Mouse (Mus musculus): Measurements from ENCODE around the gene Txndc16.

The Txndc16 gene

DNA sequence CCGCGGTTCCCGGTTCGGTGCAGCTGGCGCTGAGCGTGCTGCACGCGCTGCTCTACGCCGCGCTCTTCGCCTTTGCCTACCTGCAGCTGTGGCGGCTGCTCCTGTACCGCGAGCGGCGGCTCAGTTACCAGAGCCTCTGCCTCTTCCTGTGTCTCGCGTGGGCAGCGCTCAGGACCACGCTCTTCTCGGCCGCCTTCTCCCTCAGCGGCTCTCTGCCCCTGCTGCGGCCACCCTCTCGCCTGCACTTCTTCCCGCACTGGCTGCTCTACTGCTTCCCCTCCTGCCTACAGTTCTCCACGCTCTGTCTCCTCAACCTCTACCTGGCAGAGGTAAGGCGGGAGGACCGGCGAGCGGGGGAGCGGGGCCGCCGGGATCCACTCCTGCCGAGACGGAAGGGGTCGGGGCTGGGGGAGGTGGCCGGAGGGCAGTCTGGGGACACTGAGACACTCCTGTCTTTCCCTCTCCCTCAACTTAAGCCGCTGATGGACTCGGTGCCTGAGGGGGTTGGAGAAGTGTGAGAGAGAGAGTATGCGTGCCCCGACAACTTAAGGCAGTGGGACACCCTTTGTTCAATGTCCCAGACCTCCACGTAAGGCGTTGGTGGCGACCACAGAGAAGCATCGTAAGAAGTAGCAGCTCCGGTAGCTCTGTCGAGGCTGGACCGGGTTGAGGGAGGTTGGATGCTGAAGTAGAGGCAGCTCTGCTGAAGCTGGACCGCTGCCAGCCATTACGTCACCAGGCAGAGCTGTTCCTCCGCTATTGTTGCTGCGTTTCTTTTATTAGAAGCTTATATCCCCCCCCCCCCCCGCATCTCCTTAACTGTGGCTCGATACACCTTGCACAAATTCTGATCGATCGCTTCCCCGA, at the start of gene Txndc16:
Gene Txndc16, minus strand, starts transcription at position 239 of the 867 bp plus-strand sequence.
- DNase-seq (ENCODE audit: low read depth): peak; percentile 51

DNA sequence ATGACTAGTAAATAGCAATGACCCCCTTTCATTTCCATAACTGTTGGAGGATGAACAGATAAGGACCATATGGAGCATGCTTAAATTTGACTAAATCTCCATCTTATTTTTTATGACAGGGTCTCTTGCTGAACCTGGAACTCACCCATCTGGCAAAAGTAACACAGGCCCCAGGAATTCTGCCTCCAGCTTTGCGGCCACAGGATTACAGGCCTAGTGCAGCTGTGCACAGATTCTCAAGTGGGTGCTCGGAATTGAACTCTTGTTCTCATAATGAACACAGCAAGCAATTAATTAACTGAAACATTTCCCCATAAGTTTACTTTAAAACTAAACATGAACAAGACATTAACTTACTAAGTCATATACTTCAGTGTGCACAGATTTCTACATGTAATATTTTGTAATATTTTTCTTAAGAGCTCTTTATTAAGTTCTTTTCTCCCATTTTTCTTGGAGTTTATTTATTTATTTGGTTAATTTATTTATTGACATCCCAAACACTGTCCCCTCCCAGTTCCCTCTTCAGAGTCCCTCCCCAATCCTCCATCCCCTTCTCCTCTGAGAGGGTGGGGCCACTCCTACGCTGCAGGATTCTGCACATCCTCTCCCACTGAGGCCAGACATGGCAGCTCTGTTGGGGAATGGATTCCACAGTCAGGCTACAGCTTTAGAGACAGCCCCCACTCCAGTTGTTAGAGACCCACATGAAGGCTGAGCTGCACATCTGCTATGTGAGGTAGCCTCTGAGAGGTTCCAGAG, 43.9 kb upstream of the Txndc16 start:
- no peak for DNase-seq (ENCODE audit: low read depth)

DNA sequence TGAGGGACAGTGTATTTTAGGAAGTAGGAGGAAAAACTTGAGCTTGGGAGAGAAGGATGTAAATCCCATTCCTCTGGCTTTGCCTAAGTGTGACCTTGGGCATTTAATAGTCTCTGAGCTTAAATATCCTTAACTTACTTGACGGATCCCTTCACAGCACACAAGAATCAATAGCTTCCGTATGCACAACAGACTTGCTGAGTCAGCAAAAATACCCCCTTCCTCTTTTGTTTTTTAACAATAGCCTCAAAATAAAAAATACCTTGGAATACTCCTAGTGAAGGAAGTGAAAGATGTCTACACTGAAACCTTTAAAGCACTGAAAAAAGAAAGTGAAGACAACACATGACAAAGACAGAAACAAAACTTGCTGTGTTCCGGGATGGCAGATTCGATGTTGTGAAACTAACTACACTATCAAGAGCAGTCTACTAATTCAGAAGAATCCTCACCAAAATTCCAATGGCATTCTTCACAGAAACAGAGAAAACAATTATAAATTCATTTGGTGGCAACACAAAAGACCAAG, 31.5 kb upstream of the Txndc16 start:
- no peak for DNase-seq (ENCODE audit: low read depth)

DNA sequence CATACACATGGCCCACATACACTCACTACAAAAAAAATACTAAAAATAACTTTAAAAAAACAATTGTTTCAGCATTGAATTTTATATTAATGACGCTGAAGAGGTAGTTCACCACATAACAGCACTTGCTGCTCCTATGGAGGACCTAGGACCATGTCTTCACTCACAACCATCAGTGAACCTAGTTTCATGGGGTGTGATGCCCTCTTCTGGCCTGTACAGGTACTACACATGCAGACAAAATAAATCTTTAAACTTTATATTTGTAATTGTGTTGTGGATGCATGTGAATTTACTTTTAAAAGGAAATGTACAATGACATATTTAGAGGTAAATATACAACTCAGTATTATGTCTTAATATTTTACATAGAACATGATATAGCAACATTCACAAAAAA, 21.5 kb upstream of the Txndc16 start:
- peak; percentile 59 for DNase-seq (ENCODE audit: low read depth)

DNA sequence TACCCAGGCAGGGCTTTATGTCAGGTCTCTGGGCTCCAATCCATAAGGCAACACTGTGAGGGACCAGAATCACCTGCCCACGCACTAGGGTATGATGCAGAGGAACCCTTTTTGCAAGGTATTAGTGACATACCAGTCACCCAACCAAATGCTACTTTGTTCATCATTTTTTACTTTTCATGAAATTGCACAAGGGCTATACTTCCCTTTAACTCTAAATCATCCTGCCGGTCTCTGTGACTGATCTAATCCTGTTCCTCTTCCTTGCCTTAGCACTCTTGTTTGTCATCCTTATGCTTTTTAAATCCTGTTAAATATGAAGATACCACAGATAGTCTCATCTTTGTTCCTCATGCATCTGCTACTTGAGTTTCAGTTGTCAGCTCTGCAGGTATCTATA, 18.9 kb upstream of the Txndc16 start:
- peak; percentile 13 for DNase-seq (ENCODE audit: low read depth)

DNA sequence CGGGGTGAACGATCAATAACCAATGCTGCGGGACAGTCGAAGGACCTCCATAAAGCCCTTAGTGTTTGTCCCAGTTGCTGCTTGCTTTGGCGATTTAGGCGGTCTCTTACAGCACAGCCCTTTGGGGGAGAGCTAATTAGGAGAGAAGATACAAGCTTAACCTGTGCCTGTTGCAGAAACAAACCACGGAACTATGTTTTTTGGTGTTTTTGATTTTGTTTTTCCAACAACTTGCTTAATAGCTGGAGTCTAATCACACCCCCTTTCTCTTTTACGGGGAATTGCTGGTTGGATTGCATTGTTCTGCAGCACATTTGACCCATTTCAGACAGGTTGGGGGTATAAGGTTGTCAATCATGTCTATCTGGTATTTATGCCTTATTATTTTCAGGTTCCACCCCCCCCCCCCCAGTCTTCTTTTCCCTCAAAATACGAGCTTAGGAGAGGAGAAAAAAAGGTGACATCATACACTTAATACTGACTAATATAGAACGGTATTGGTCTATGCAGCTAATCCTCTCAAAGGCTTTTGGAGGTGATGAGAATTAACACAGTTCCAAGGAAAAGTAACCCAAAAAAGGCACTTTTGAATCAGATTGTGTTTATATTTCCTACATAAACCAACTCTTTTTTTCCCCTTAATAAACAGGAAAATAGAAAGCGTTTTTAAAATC, 966 bp upstream of the Txndc16 start:
- no peak for DNase-seq (ENCODE audit: low read depth)

DNA sequence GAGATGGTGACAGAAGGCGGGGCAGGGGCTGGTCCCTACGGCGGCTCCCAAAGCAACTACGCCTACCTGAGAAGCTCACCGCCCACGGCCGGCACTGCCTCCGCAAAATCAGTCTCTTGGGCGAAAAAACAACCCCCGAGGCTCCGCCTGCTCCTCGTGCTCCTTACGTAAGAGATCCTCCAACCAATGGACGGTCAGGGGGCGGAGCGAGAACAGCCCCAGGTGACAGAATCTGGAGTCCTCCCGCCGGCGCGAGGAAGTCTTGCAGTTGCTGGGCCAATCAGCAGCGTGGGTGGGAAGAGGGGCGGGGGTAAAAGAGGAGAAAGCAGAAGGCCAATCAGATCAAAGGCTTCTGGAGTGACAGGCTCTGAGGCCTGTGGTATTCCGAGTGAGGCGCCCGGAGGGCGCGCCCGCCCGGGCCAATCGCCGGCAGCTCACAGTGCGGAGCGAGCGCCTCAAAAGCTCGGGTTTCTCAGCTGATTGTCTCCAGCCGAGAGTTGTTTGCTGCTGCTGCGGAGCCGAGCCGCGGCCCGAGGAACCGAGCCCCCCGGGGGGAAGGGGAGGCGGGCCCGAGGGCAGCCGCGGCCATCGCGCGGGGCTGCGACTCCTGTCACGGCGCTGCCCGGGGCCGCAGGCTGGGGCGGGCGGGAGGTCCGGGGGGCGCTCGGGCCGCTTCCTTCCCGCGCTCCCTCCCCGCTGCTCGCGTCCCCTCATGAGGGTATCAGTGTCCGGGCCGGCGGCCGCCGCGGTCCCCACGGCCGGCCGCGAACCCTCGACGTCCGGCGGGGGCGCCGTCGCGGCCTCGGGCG, 643 bp downstream of the Txndc16 start, which contains the start of gene Gpr137c:
Gene Gpr137c, plus strand, starts transcription at position 437 of the 809 bp plus-strand sequence.
- peak; percentile 99 for DNase-seq (ENCODE audit: low read depth)

DNA sequence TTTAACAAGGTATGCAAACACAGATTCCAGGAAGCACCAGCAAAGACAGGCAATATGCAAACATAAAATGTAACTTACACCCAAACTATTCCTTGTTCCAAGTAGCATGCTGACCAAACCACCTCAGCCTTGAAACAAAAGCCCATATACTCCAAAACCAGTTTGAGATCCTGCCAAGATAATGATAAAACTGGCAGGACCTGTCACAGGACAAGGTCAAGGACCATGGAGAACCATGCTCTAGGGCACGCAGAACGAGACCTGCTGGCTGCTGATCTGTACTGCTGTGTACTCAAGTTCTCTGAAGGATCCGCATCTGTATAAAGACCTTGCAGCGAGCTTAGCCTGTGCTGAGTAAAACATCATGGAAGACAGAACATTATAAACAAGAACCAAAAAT, 2.4 kb downstream of the Txndc16 start:
- no peak for DNase-seq (ENCODE audit: low read depth)

DNA sequence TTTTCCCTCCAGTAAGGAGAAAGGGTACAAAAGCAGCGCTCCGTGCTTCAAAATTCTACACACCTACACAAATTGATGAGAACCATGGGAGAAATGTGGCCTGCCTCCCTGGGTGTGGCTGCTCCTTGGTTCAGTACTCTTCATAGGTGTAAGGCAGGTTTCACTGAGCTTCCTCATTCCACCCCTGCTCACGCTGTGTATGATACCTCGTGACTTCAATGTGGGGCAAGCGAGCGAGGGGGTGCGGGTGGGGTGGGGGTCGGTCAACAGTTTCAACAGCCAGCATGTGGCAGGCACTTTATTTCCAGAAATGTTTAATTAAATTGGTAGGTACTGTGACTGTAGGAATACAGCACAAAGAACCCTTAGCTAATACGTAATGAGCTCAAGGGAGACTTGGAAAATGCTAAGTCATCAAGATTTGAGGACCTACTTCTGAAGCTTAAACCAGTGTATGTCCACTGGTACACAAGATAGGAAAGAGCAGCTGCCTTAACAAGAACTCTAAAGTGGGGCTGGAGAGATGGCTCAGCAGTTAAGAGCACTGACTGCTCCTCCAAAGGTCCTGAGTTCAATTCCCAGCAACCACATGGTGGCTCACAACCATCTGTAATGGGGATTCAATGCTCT, 3.3 kb downstream of the Txndc16 start:
- DNase-seq (ENCODE audit: low read depth): no peak

DNA sequence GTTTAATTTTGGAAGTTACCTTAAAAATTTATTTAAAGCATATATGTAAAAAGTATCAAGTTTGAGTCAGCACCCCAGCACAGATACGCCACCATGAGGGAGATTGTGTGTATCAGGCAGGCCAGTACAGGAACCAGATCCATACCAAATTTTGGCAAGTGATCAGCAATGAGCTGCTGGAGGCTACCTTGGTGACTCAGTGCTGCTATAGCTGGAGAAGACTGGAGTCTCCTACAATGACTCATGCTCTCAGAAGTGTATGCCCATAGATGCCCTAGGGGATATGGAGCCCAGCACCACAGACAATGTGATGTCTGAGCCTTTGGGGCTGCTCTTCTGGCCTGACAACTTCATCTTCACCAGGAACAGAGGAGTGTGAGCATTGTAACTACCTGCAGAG, 8.7 kb downstream of the Txndc16 start:
- peak; percentile 21 for DNase-seq (ENCODE audit: low read depth)

DNA sequence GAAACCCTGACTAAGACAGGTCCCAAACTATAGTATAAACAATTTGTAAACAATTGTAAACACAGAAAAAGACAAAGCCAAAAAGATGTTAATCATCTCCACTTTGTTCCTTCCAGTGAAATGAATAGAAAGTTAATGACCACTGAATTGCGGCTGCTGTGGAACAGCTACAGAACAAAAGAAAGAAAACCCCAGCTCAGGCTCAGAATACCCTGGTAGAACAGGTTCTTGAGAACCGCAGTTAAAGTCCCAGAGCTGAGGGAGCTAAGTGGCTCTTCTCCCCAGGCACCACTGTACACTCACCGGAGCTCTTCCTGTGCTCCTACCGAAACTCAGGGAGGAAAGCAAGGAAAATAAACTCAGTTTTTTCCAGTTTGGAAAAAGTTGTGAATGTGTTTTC, 9.4 kb downstream of the Txndc16 start:
- no peak for DNase-seq (ENCODE audit: low read depth)

DNA sequence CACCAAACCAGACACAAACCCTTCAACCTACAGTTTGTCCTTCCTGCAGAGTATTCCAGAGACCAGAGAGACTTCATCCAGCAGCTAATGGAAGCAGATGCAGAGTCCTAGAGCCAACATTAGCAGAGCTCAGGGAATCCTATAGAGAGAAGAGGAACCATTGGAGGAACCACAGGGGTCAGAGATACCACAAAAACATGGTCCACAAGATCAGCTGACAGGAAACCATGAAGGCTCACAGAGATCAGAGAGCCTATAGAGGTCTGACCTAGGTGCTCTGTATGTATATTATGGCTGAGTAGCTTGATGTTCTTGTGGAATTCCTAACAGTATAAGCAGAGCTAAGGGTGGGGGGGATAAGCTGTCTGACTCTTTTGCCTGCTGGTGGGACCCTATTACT, 19.5 kb downstream of the Txndc16 start:
- peak; percentile 40 for DNase-seq (ENCODE audit: low read depth)

DNA sequence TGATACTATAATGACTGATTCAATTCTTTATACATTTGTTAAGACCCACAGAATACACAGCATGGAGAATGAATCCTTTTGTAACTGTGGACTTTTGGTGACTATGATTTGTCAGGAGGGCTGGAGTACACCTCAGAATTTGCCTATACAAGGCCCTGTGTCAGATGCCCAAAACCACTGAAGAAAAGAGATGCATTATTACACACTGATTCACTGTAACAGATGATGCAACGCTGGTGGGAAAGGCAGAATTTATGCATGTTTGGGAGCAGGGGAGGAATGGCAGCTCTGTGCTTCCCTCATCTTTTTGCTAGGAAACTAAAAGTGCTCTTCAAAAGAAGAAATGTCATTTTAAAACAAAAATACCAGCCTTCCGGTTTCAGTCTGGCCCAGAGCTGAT, 29.1 kb downstream of the Txndc16 start:
- DNase-seq (ENCODE audit: low read depth): no peak

DNA sequence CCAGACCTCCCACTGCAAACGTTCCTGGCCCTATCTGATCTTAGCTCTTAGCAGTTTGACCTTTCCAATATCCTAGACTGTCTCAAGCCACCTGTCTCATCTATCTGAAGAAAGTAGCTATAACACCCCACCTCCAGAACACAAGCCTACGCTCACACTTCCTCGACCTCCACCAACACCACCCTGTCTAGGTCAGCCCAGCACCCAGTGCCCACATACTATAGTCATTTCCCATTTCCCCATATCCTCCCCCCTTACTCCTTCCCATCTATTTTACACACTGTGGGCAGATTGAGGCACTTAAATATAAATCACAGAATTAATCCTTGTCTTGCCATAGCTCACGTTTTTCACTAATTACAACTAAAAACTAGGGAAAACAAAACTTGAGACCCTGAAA, 38.5 kb downstream of the Txndc16 start:
- DNase-seq (ENCODE audit: low read depth): no peak

DNA sequence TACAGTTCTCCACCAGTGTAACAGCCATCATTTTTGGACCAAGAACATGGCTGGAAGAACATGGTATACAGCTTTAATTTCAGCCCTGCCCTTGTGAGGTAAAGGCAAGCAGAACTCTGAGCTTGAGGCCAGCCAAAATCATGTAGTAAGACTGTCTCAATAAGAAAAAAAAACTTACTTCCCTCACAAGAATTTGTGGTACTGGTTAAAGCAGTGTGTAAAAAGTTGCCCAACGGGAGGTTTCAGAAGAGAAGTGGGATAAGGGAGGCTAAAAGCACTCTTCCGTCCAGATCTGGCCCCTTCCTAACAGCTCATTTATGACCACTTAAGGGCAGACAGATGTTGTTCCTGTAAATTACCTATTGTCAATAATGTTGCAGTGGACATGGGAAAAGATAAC, 40.5 kb downstream of the Txndc16 start:
- DNase-seq (ENCODE audit: low read depth): peak; percentile 29

DNA sequence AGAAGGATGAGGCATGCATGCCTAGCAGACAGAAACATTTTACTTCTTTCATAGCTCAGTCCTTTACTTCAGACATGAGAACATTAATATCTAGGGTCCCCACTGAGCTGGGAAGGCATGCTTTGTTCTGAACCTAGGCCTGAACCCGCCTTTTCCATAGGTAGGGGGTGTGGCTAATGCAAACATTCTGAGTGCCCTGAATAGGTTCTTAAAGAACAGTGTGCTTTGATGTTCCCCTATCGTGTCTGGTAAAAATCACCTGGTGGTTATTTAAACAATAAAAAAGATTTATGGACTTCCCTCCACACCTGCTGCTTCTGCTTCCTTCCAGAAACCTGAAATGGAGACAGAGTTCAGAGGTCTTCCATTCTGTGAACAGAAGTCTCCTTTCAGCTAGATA, 40.9 kb downstream of the Txndc16 start:
- DNase-seq (ENCODE audit: low read depth): no peak

DNA sequence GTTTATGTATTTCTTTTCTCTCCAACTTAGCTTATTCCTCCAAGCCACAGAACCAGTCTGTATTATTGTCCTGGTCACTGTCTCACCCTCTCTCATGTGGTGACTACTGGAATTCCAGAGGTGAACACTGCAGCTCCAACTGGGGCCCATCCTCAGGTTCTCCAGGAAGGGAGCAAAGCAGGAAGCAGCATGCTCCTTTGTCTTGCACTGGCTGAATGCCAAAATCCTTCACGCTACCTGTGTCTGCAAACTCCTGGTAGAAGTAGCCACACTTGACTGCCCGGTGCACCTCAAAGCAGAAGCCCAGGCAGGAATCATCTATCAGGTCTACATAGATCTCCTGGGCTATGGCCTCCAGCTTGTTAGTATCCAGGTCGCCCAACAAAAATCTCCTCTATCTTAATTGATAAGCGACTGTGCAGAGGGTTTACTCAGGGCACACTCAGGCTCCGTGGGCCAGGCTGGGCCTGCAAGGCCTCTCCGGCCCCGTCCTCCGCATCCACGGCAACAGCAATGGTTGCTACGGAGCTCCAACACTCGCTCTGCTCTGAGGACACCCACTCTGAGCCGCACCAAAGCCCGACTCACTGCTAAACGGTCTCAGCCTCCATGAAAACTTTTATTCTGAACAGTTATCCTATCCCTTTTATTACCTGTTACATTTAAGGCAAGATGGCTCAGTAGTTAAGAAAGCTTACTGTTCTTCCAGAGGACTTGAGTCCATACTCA, 45.0 kb downstream of the Txndc16 start:
- DNase-seq (ENCODE audit: low read depth): no peak

DNA sequence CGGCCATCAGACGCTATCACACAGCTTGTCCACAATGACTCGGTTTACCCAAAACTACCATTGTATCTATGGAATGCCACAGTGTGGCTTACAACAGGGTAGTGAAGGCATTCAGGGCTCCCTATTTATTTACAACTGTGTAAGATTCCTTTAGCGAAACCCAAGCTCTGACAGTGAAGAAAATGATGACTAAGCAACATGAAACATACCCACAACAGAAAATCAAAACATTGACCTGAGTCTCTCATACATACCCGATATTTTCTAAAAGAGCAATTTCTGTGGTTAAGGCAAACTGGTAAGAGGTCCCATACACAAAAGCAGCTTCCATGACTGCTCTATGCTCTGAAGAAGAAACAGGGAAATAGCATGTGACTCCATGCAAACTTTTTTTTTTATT, 47.9 kb downstream of the Txndc16 start:
- DNase-seq (ENCODE audit: low read depth): no peak

DNA sequence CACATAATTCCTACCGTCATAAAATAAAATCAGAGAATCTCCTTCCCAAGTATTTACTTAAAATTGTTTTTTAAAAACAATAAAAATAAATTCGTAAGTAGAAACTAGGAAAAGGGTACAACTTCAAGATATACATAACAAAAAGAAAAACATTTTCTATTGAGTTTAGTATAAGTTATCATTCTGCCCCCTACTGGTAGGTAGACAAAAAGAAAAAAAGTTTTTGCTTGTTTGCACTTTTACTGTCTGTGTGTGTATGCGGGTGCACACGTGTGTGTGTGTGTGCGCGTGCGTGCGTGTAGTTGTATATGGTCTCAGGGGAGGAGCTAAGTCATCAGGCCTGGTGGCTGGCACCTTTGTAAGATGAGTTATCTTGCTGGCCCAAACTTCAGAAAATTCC, 52.8 kb downstream of the Txndc16 start:
- DNase-seq (ENCODE audit: low read depth): peak; percentile 48

DNA sequence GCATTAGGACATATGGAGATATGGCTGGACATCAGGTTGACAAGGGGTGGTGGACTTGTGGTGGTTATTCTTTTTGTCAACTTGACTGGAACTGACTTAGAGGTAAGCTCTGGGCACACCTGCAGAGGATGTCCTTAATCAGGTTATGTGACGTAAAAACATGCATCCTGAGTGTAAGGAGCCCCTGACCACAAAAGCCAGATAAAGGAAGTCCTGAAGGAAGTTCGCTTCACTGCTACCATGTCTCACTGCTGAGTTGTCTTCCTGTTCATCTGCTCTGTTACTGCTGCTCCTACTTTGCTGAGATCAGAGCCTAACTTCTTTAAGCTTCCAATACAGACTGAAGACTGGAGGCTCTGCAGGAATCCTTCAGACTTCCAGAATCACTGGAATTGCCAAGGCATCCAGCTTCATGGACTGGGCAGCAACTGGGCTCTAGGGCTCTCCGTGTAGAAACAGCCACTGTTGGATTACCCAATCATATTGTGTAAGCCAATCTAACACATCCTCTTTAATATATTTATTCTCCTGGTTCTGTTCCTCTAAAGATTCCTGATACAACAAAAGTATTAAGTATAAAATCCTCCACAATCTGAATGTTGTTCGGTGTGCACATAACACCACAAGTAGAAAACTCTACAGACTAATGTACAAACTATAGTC, 64.5 kb downstream of the Txndc16 start:
- DNase-seq (ENCODE audit: low read depth): peak; percentile 86

Measured in 416B (cell line).